Mouse (Mus musculus) hindbrain, embryonic 13.5 days (tissue): Measurements from ENCODE around the gene Lag3. TPM values are rescaled to one million over a fixed set of nuclear protein-coding genes. Genes with fewer than 3 reads are reported as not detected.

Source experiments
- ATAC-seq: fragments of 200-750 bp; cut with Nextera tagmentation; 2 replicates; pipeline ENCODE4 v1.8.0; 2017; ENCODE audit warnings: moderate TSS enrichment; ENCODE audit not compliant: low FRiP score
- H3K27ac ChIP-seq: fragments of 300-500 bp; sonication (generic); 2 replicates; pipeline ENCODE4 v1.5.1; 2015; ENCODE audit warnings: inconsistent platforms, mild to moderate bottlenecking, moderate library complexity
- H3K27me3 ChIP-seq: fragments of 300-500 bp; sonication (generic); 2 replicates; pipeline ENCODE4 v1.6.1; 2015; ENCODE audit warnings: mild to moderate bottlenecking, inconsistent platforms
- H3K36me3 ChIP-seq: fragments of 300-500 bp; sonication (generic); 2 replicates; pipeline ENCODE4 v1.6.1; 2015; ENCODE audit warnings: mild to moderate bottlenecking, inconsistent platforms
- H3K4me1 ChIP-seq: fragments of 300-500 bp; sonication (generic); replicated peaks from 2 replicates; pipeline ENCODE4 v1.6.1; 2015; ENCODE audit warnings: inconsistent platforms
- H3K4me2 ChIP-seq: fragments of 300-500 bp; sonication (generic); 2 replicates; pipeline ENCODE4 v1.6.1; 2015; ENCODE audit warnings: inconsistent platforms, mild to moderate bottlenecking, moderate library complexity
- H3K4me3 ChIP-seq: fragments of 300-500 bp; sonication (generic); 2 replicates; pipeline ENCODE4 v1.5.1; 2015; ENCODE audit warnings: mild to moderate bottlenecking, inconsistent platforms
- H3K9ac ChIP-seq: fragments of 300-500 bp; sonication (generic); 2 replicates; pipeline ENCODE4 v1.6.1; 2015; ENCODE audit warnings: mild to moderate bottlenecking, inconsistent platforms
- H3K9me3 ChIP-seq: fragments of 300-500 bp; sonication (generic); 2 replicates; pipeline ENCODE4 v1.6.1; 2016; ENCODE audit warnings: inconsistent platforms
- WGBS: fragments of 180-500 bp; shearing (Covaris S2); methylation state at CpG from one replicate; pipeline ENCODE4 v1.1.7; 2015; 5-methylcytosine and 5-hydroxymethylcytosine counted together
- polyA plus RNA-seq: library from polyadenylated mRNA; unstranded; fragments of >200 nt; fragmentation: Nextera tagmentation; extraction: Ambion mirVana; gene quantifications from 2 replicates; pipeline ENCODE4 v1.2.1, GENCODE M21; 2015

The Lag3 gene
- polyA plus RNA-seq, 1 experiment from 2014 or later = 2.6 TPM

DNA sequence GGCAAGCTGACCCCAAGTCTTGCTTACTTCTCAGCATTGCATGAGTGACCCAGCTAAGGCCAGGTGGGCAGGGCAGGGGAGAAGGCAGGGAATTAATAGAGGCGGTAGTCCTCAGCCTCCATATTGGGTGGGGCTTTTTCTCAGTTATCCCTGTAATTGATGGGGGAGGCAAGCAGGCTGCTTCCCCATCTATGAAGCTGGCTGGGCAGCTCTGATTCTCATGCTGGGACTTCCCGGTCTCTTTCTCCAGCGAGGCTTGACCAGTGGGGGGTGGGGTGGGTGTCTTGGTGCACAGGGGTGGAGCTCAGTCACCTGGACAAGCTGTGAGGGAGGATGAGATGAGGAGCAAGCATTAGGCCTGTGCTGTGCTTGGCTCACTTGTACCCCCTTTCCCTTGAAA lies 49.7 kb downstream of the Lag3 start:
- H3K4me1 ChIP-seq = peaks cover 89% of the 10 kb centered on the region
- H3K4me3 ChIP-seq = peak overlapping the region; percentile 67
- no peaks in the 10 kb centered on the region for H3K9me3 ChIP-seq
- 27% methylated on average over 3 of the region's 3 CpGs for WGBS
- no peak for ATAC-seq
- H3K27me3 ChIP-seq = no peaks in the 10 kb centered on the region; the same call in 1 of the 2 replicates
- peak overlapping the region; percentile 73 for H3K4me2 ChIP-seq
- H3K36me3 ChIP-seq = peaks cover 11% of the 10 kb centered on the region
- H3K27ac ChIP-seq = peak overlapping the region; percentile 95
- H3K9ac ChIP-seq = peak overlapping the region; percentile 89

GRCm38 (mm10) chr6:124861266-124861665 lies 50.2 kb downstream of the Lag3 start:
- 80% methylated on average over 19 of the region's 19 CpGs for WGBS
- Histone ChIP-seq H3K4me2 (peak overlapping the region; percentile 73), H3K4me3 (peak overlapping the region; percentile 67), H3K27me3 (no peaks in the 10 kb centered on the region; the same call in 1 of the 2 replicates), H3K27ac (peak overlapping the region; percentile 95), H3K36me3 (peaks cover 11% of the 10 kb centered on the region), H3K9me3 (no peaks in the 10 kb centered on the region), H3K9ac (peak overlapping the region; percentile 89), H3K4me1 (peaks cover 90% of the 10 kb centered on the region)
- ATAC-seq = no peak

- 80% methylated on average over 9 of the region's 9 CpGs for whole genome bisulfite sequencing
Measured at GRCm38 (mm10) chr6:124860511-124860910, 51.0 kb downstream of the Lag3 start.

GRCm38 (mm10) chr6:124859725-124860124 lies 51.8 kb downstream of the Lag3 start:
- ATAC-seq = no peak
- 6% methylated on average over 12 of the region's 12 CpGs for WGBS
- H3K9me3 ChIP-seq = no peaks in the 10 kb centered on the region
- peak overlapping the region; percentile 89 for H3K9ac ChIP-seq
- peak overlapping the region; percentile 44 for H3K4me2 ChIP-seq
- H3K27ac ChIP-seq = peak overlapping the region; percentile 95
- peaks cover 11% of the 10 kb centered on the region for H3K36me3 ChIP-seq
- peak overlapping the region; percentile 20 for H3K4me3 ChIP-seq
- H3K4me1 ChIP-seq = peaks cover 88% of the 10 kb centered on the region
- H3K27me3 ChIP-seq = no peaks in the 10 kb centered on the region; the same call in 1 of the 2 replicates

More at GRCm38 (mm10) chr6:124860511-124860910, 51.0 kb downstream of the Lag3 start:
- peak overlapping the region; percentile 89 for H3K9ac ChIP-seq
- no peak overlapping the region; the same call in 1 of the 2 replicates for H3K4me3 ChIP-seq
- ATAC-seq = no peak
- peak overlapping the region; percentile 44 for H3K4me2 ChIP-seq
- H3K27ac ChIP-seq = peak overlapping the region; percentile 95
- no peaks in the 10 kb centered on the region for H3K9me3 ChIP-seq
- no peaks in the 10 kb centered on the region; the same call in 1 of the 2 replicates for H3K27me3 ChIP-seq
- peaks cover 90% of the 10 kb centered on the region for H3K4me1 ChIP-seq
- peaks cover 11% of the 10 kb centered on the region for H3K36me3 ChIP-seq

DNA sequence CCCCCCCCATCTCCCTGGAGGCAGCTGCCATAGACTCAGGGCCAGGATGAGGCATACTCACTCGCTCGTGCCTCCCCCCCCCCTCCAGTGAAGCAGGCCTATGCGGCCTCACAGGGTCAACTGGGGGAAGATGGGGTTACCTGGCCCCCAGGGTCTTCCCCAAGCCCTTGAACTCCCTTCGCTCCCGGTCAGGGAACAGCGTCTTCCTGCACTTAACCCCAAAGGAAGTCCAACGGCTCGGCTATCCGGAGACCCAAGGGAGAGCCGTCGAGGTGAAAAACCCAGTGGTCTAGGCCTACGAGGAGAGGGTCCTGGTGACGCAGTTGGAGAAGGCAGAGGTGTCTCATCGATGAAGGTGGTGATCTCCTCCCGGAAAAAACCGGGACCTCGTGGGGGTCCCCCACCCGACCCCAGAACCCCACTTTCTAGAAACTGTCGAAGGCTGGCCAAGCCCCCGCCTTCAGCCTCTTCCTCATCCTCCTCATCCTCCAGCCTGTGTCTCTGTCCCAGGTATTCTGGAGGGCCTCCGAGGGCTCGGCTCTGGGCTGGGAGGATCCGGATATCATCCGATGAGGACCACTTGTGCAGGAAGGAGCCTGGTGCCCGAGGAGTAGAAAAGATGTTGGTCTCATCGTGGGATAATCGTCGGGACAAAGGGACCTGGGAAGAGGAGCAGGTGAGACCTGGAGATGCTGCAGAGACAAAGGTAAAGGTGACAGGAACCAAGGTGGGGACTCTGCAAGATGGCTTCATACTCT lies 52.8 kb downstream of the Lag3 start:
- Histone ChIP-seq H3K9me3 (no peaks in the 10 kb centered on the region), H3K4me3 (no peak overlapping the region), H3K4me2 (peak overlapping the region; percentile 77; the same call in 1 of the 2 replicates), H3K9ac (peak overlapping the region; percentile 89), H3K27ac (peak overlapping the region; percentile 99), H3K27me3 (no peaks in the 10 kb centered on the region; the same call in 1 of the 2 replicates), H3K36me3 (peaks cover 12% of the 10 kb centered on the region), H3K4me1 (peaks cover 80% of the 10 kb centered on the region)
- no peak for ATAC-seq
- WGBS = 79% methylated on average over 28 of the region's 28 CpGs

DNA sequence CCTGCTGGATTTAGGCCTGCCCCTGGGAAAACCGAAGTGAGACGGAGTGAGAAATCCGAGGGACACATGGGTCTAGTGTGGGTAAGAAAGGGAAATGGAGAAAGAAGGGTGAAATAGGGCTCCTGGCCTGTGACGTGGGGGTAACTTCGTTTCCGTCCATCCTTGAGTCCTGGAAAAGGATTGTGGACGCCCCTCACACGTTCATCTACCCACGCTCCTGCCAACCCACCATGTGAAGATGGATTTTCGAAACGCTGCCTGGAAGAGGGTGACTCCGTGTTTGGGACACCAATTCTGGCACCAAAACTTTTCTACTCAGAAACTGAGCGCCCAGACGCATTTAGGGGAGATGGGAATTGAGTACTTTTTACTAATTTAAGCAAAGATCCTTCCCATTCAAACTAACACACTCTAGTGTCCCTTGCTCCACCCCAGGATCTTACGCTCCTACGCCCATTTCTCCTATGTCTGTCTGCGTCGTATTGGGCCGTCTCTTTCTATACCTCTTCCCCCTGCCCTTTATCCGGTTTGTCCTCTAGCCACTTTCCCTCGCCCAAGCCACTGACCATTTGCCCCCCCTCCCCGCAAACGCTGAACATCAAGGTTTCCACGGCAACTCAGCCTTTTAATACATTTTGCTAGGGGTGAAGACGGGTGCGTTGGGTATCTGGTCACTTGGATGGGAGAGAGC lies 53.5 kb downstream of the Lag3 start:
- Histone ChIP-seq H3K9me3 (no peaks in the 10 kb centered on the region), H3K9ac (peak overlapping the region; percentile 95), H3K36me3 (peaks cover 20% of the 10 kb centered on the region), H3K27me3 (no peaks in the 10 kb centered on the region; the same call in 1 of the 2 replicates), H3K4me3 (peak overlapping the region; percentile 67), H3K4me2 (peak overlapping the region; percentile 77), H3K4me1 (peaks cover 75% of the 10 kb centered on the region), H3K27ac (peak overlapping the region; percentile 99)
- ATAC-seq = no peak
- 23% methylated on average over 26 of the region's 26 CpGs for WGBS

- WGBS = under 1% methylated on average over 70 of the region's 86 CpGs
- no peaks in the 10 kb centered on the region for H3K9me3 ChIP-seq
- H3K36me3 ChIP-seq = peaks cover 25% of the 10 kb centered on the region
- H3K4me1 ChIP-seq = peaks cover 66% of the 10 kb centered on the region
- H3K27me3 ChIP-seq = no peaks in the 10 kb centered on the region; the same call in 1 of the 2 replicates
- peak within 1 kb of the TSS; percentile 67 for H3K4me3 ChIP-seq
- H3K9ac ChIP-seq = peak within 1 kb of the TSS; percentile 95
- peak; percentile 87 for ATAC-seq
- H3K4me2 ChIP-seq = peak within 1 kb of the TSS; percentile 77
- peak within 1 kb of the TSS; percentile 99 for H3K27ac ChIP-seq
Measured at GRCm38 (mm10) chr6:124856916-124857839, 54.3 kb downstream of the Lag3 start, which contains the start of gene P3h3. Gene P3h3, minus strand, starts transcription at chr6:124857752.

DNA sequence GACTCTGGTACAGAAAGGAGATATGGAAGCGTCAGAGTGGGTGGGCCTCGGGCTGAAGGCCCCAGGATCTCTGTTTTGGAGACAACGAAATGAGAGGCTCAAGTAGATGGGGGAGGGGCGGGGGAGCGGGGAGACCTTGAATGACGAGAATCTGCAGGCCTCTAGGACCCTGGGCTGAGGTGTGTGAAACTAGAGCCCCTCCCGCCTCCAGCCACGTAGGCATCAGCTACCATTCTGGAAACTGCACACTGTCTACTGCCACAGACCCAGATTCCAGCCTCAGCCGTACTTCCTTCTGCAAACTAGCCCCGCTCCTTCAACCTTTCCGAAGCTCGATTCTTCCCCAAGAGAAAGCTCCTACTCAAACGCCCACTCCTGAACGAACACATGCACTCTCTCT lies 55.2 kb downstream of the Lag3 start:
- Histone ChIP-seq H3K36me3 (peaks cover 24% of the 10 kb centered on the region), H3K4me1 (peaks cover 58% of the 10 kb centered on the region), H3K4me3 (peak overlapping the region; percentile 67), H3K9ac (peak overlapping the region; percentile 95), H3K27me3 (no peaks in the 10 kb centered on the region; the same call in 1 of the 2 replicates), H3K4me2 (peak overlapping the region; percentile 77), H3K27ac (peak overlapping the region; percentile 99), H3K9me3 (no peaks in the 10 kb centered on the region)
- WGBS = 6% methylated on average over 14 of the region's 14 CpGs
- ATAC-seq = peak; percentile 69

- peaks cover 22% of the 10 kb centered on the region for H3K36me3 ChIP-seq
- no peaks in the 10 kb centered on the region for H3K9me3 ChIP-seq
- peaks cover 41% of the 10 kb centered on the region for H3K4me1 ChIP-seq
- no peak overlapping the region for H3K4me2 ChIP-seq
- no peaks in the 10 kb centered on the region; the same call in 1 of the 2 replicates for H3K27me3 ChIP-seq
- ATAC-seq = no peak
- H3K9ac ChIP-seq = no peak overlapping the region
- WGBS = 74% methylated on average over 12 of the region's 12 CpGs
- no peak overlapping the region for H3K4me3 ChIP-seq
- H3K27ac ChIP-seq = no peak overlapping the region
Measured at GRCm38 (mm10) chr6:124854647-124855046, 56.9 kb downstream of the Lag3 start.
